Mouse (Mus musculus) erythroblast, adult 5-6 weeks (primary cell): ENCODE measurements at regions not wholly inside any gene's neighbourhood (a gene's known extent, or its start where the extent isn't known, plus 50 kb on each side); places are given as distances from the start of the nearest gene placed in this dataset.
A peak's percentile ranks its signal among the peaks of the same experiment; 100 is the strongest.

Experiments used
- ATAC-seq: replicated peaks from 2 replicates; pipeline ENCODE4 v1.8.0; 2016; ENCODE audit warnings: moderate number of reproducible peaks, mild to moderate bottlenecking, moderate TSS enrichment, inconsistent platforms; ENCODE audit not compliant: poor library complexity, low FRiP score, severe bottlenecking

GRCm38 (mm10) chr8:100206557-100207349 lies 790.5 kb upstream of the Cdh8 start:
- no peak for ATAC-seq

- ATAC-seq, result no peak
Observed at GRCm38 (mm10) chr8:100193228-100193627, 777.0 kb upstream of the Cdh8 start.

GRCm38 (mm10) chr8:100190698-100191097 lies 774.4 kb upstream of the Cdh8 start:
- no peak for ATAC-seq

- ATAC-seq, result no peak
Observed at GRCm38 (mm10) chr8:100187976-100188375, 771.7 kb upstream of the Cdh8 start.

- ATAC-seq, result no peak
Observed at GRCm38 (mm10) chr8:100176502-100176901, 760.2 kb upstream of the Cdh8 start.

GRCm38 (mm10) chr8:100145411-100145810 lies 729.1 kb upstream of the Cdh8 start:
- ATAC-seq, result no peak

- ATAC-seq, result no peak
Observed at GRCm38 (mm10) chr8:100144124-100144680, 727.9 kb upstream of the Cdh8 start.

- no peak for ATAC-seq
Observed at GRCm38 (mm10) chr8:100104412-100105365, 688.4 kb upstream of the Cdh8 start.

- no peak for ATAC-seq
Observed at GRCm38 (mm10) chr8:100101957-100102356, 685.7 kb upstream of the Cdh8 start.

- no peak for ATAC-seq
Observed at GRCm38 (mm10) chr8:100072059-100072729, 655.9 kb upstream of the Cdh8 start.

- ATAC-seq, result no peak
Observed at GRCm38 (mm10) chr8:100069761-100070160, 653.5 kb upstream of the Cdh8 start.

- no peak for ATAC-seq
Observed at GRCm38 (mm10) chr8:100038931-100039330, 622.7 kb upstream of the Cdh8 start.

GRCm38 (mm10) chr8:100034474-100034873 lies 618.2 kb upstream of the Cdh8 start:
- ATAC-seq, result no peak

- ATAC-seq, result peak; percentile 92
Observed at GRCm38 (mm10) chr8:100030358-100030757, 614.1 kb upstream of the Cdh8 start.

GRCm38 (mm10) chr8:100015638-100016037 lies 599.4 kb upstream of the Cdh8 start:
- no peak for ATAC-seq

GRCm38 (mm10) chr8:99999554-99999953 lies 583.3 kb upstream of the Cdh8 start:
- no peak for ATAC-seq

GRCm38 (mm10) chr8:99983696-99984095 lies 567.4 kb upstream of the Cdh8 start:
- no peak for ATAC-seq

- ATAC-seq, result no peak
Observed at GRCm38 (mm10) chr8:99954697-99955096, 538.4 kb upstream of the Cdh8 start.

- ATAC-seq, result no peak
Observed at GRCm38 (mm10) chr8:99953876-99954275, 537.6 kb upstream of the Cdh8 start.

GRCm38 (mm10) chr8:99933159-99933558 lies 516.9 kb upstream of the Cdh8 start:
- no peak for ATAC-seq
